Mouse (Mus musculus) MEL (cell line): ENCODE data around the gene Mitf.
A peak's percentile ranks its signal among the peaks of the same experiment; 100 is the strongest.

ENCODE experiments used
- BHLHE40 ChIP-seq: IDR thresholded peaks from 2 replicates; pipeline ENCODE4 v1.6.1; 2012; ENCODE audit warnings: low read depth, mild to moderate bottlenecking, inconsistent platforms, low read length, improper control_type of control experiment, borderline replicate concordance
- CHD1 ChIP-seq: IDR thresholded peaks from 2 replicates; pipeline ENCODE4 v1.6.1; 2012; ENCODE audit warnings: low read depth, mild to moderate bottlenecking, inconsistent platforms, low read length, improper control_type of control experiment
- CTCF ChIP-seq, 3 experiments: IDR thresholded peaks in 2 of 3; conservative IDR thresholded peaks in 1 of 3; 2 replicates each; pipeline ENCODE4 v1.5.1; 2011 to 2012; ENCODE audit warnings: low read length in 3 of 3, low read depth in 2 of 3, mild to moderate bottlenecking in 2 of 3, improper control_type of control experiment in 1 of 3, inconsistent platforms in 1 of 3, mixed read lengths in 1 of 3, moderate library complexity in 1 of 3; ENCODE audit not compliant: control insufficient read depth in 1 of 3, insufficient read depth in 1 of 3, poor library complexity in 1 of 3, severe bottlenecking in 1 of 3
- E2F4 ChIP-seq: IDR thresholded peaks from 2 replicates; pipeline ENCODE4 v1.6.1; 2011; ENCODE audit warnings: low read depth, low read length, improper control_type of control experiment, borderline replicate concordance
- EP300 ChIP-seq, 2 experiments: IDR thresholded peaks; 2 replicates each; pipeline ENCODE4 v1.6.1; 2011; ENCODE audit warnings: improper control_type of control experiment in 2 of 2, low read length in 2 of 2, low read depth in 1 of 2, mild to moderate bottlenecking in 1 of 2
- MAX ChIP-seq: IDR thresholded peaks from 2 replicates; pipeline ENCODE4 v1.6.1; 2011; ENCODE audit warnings: low read length, improper control_type of control experiment
- POLR2A ChIP-seq, 2 experiments: IDR thresholded peaks; 2 replicates each; pipeline ENCODE4 v1.6.1; 2011 to 2012; ENCODE audit warnings: low read length in 2 of 2, mild to moderate bottlenecking in 2 of 2, control low read depth in 1 of 2, improper control_type of control experiment in 1 of 2, low read depth in 1 of 2, moderate library complexity in 1 of 2; ENCODE audit not compliant: control insufficient read depth in 1 of 2, insufficient read depth in 1 of 2, poor library complexity in 1 of 2
- RAD21 ChIP-seq: IDR thresholded peaks from 2 replicates; pipeline ENCODE4 v1.6.1; 2011; ENCODE audit warnings: mild to moderate bottlenecking, low read depth, low read length, improper control_type of control experiment
- SIN3A ChIP-seq: IDR thresholded peaks from 2 replicates; pipeline ENCODE4 v1.6.1; 2012; ENCODE audit warnings: low read length, improper control_type of control experiment, inconsistent platforms
- SMC3 ChIP-seq: IDR thresholded peaks from 2 replicates; pipeline ENCODE4 v1.6.1; 2011; ENCODE audit warnings: low read depth, low read length, improper control_type of control experiment
- ZKSCAN1 ChIP-seq: IDR thresholded peaks from 2 replicates; pipeline ENCODE4 v1.6.1; 2012; ENCODE audit warnings: low read depth, mild to moderate bottlenecking, inconsistent platforms, low read length, improper control_type of control experiment, moderate library complexity

DNA sequence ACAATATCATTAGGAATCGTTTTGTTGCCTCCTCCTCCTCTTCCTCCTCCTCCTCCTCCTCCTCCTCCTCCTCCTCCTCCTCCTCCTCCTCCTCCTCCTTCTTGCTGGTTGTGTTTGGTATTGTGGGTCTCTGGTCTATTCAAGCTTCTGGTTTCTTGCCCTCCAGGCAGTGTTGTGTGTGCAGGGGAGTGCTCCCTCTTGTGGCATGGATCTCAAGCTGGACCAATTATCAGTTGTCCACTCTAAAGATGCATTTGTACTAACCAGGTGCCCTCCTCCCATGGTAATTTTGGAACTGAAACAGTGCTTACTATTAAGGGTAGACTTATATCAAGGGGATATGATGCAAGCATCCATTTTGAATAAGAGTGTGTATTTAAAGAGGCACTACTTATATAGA lies 14.7 kb upstream of the Mitf start:
- TF ChIP-seq E2F4 (no peak), ZKSCAN1 (no peak), CTCF (IDR thresholded peaks at IDR 0.05 in 2 of 3, conservative IDR thresholded peaks at IDR 0.05 in 1 of 3; ENCODE audit: control insufficient read depth in 1 of 3, insufficient read depth in 1 of 3, low read depth in 2 of 3, low read length in 3 of 3, poor library complexity in 1 of 3, severe bottlenecking in 1 of 3) (peak; percentile 13 to 45 (median 37); a peak in 3 of 6 replicates), POLR2A (IDR thresholded peaks at IDR 0.05; ENCODE audit: control insufficient read depth in 1 of 2, insufficient read depth in 1 of 2, low read depth in 1 of 2, low read length in 2 of 2, poor library complexity in 1 of 2) (no peak), SMC3 (peak; percentile 41), BHLHE40 (no peak), CHD1 (no peak), SIN3A (no peak), EP300 (IDR thresholded peaks at IDR 0.05; ENCODE audit: low read depth in 1 of 2, low read length in 2 of 2) (no peak), MAX (no peak), RAD21 (peak; percentile 10)
